Mouse (Mus musculus) C2C12 (cell line): Measurements from ENCODE around the gene Gm5039.
A peak's percentile ranks its signal among the peaks of the same experiment; 100 is the strongest.
"Not testable (repeated sequence)": the region's sequence is repeated elsewhere in the genome, so short reads cannot be mapped to it uniquely, and the experiment has no call there.

ENCODE experiments used
- CEBPB ChIP-seq: IDR thresholded peaks from one replicate; pipeline ENCODE4 v1.6.1; 2011; ENCODE audit warnings: low read depth, mild to moderate bottlenecking, control low read depth, moderate library complexity
- CTCF ChIP-seq: IDR thresholded peaks from one replicate; pipeline ENCODE4 v1.5.1; 2011; ENCODE audit not compliant: control insufficient read depth, insufficient read depth, insufficient read length
- FOSL1 ChIP-seq: IDR thresholded peaks from one replicate; pipeline ENCODE4 v1.8.0; 2011; ENCODE audit warnings: mild to moderate bottlenecking, low read length; ENCODE audit not compliant: poor library complexity, insufficient read depth, severe bottlenecking
- MAX ChIP-seq: IDR thresholded peaks from one replicate; pipeline ENCODE4 v1.6.1; 2011; ENCODE audit warnings: mild to moderate bottlenecking, control low read depth
- MYOD1 ChIP-seq: IDR thresholded peaks from one replicate; pipeline ENCODE4 v1.6.1; 2011; ENCODE audit warnings: low read depth; ENCODE audit not compliant: control insufficient read depth, insufficient read length
- MYOG ChIP-seq: IDR thresholded peaks from one replicate; pipeline ENCODE4 v1.6.1; 2011; ENCODE audit not compliant: control insufficient read depth, insufficient read length; ENCODE audit errors: extremely low read depth
- USF1 ChIP-seq: IDR thresholded peaks from one replicate; pipeline ENCODE4 v1.6.1; 2011; ENCODE audit warnings: low read depth, mild to moderate bottlenecking, control low read depth, moderate library complexity

GRCm38 (mm10) chr12:88293082-88293481 lies 30.7 kb downstream of the Gm5039 start:
- TF ChIP-seq CTCF, MAX, MYOD1, FOSL1, USF1, MYOG: not testable (repeated sequence)
- peak; percentile 32 for TF ChIP-seq CEBPB
